Mouse (Mus musculus) layer of hippocampus, adult 18-20 months (tissue): ENCODE measurements at regions not wholly inside any gene's neighbourhood (a gene's known extent, or its start where the extent isn't known, plus 50 kb on each side); places are given as distances from the start of the nearest gene placed in this dataset.

ENCODE experiments used
- DNase-seq, 2 experiments: peaks; one replicate each; pipeline ENCODE4 v3.0.0; 2022; ENCODE audit warnings: low spot score in 2 of 2

DNA sequence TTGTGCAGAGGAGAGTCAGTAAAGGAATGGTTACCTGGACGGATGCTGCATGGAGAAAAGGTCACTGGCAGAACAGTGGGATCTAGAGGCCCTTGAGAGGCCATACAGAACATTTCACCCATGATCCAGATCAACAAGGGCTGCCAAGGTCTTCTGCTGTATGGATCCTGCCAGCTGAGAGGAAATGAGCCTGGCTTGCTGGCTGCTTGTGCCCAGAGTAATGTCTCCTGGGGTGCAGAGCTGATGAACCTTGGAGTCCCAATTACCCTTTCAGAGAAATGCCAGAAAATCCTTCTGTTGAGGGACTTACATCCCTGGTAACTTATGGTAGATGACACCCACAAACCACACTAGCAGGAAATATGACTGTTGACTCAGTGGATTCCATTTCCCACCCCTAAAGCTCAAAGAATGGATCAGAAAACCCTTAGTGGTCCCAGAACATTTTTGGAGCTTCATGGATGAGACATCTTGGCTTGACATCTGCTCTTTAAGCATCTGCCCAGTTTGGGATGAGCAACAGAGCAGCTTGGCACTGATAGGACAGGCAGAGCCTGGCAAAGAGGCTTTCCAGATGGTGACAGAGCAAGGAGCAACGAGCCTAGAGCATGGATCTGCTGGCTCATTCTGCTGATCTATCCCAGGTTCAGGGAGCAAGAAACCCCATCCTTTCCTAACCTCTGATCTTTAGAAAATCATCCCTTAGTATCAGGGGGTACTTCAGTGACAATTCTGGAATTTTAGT is 416.6 kb downstream of the Adra2a start:
- peak in 1 of 2 experiments; percentile 35 for DNase-seq

DNA sequence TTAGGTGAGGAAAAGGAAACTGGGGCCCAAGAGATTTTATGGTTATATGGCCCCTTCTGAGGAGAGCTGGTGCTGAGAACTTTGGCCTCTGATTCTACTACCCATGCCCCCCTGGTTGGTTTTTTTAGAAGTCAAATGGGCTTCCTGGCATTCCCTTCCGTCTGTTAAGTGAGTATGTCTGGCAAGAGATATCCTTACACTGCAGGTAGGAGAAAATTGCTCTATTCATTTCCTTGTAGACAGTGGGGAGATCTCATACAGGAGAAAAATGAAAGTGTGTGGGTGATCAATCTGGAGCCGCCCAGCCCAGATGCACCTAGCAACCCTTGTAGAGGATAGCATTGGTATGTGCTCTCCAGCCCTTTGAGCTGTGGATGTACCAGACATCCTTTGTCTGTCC is 418.5 kb downstream of the Adra2a start:
- DNase-seq, result no peak

DNA sequence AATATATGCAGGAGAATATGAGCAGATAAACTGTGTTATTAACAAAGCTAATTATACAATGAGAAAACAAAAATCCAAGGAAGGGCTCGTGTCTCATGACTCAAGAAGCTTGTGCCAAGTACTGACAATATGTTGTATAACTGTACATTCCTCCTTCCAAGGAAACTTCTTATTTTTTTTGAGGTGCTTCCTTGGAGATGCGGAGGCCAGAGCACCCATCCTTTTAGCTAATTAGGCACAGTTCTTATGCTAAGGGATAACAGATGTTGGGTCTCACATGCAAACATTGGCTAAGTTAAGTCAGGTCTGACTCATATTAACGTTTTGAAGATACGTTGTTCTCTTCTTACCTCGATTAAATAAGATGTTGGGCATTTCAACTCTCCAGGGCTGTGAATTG is 426.1 kb downstream of the Adra2a start:
- peak in 1 of 2 experiments; percentile 26 for DNase-seq

DNA sequence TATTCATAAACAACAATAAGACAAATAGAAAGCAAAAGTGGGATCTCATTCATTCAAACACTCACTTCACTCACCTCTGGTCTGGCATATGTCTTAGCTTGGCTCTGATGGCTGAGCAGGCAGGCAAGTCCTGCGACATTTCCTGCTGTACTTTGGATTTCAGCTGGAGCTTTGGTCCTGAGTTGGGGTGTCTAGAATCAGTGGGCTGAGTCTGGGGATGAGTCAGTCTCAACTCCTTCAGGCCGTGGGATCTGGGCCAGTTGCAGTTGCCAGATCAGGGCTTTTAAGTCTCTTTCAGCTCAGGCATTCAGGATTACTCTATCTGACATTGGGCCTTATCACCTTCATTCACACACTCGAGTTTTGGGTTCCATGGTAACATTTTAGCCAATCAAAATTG is 454.1 kb downstream of the Adra2a start:
- no peak for DNase-seq

DNA sequence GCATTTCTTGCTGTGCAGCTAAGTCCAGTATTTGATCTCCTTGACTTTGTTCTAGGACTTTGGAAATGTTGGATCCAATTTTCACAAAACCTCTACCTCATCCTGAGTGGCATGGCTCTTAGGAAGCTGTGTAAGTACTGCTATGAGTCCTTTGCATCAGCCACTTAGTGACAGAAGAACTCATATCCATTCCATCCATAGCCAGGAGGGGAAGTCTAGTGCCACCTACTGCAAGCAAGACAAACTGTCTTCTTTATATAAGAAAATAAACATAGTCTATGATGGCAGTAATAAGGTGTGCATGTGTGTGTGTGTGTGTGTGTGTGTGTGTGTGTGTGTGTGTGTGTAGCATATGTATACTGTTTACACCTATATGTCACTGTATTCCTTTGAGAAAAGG is 489.9 kb downstream of the Adra2a start:
- DNase-seq, result peak in 1 of 2 experiments; percentile 24

DNA sequence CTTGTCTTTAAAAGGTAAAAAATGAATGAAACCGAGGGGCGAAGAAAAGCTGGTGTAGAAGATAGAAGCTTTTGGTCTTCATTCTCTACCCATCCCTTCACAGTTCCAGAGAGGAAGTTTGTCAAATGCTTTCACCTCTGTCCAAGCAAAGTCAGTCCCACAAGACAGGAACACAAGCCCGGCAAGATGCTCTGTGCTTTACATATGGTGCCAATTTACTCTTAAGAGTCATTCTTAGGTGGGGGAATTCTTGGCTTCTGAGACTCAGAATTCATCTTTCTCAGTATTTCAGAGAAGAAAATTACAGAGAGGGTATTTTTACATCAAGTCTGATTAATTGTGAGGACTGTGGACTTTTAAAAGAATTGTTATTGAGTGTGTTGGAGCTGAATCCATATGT is 511.4 kb downstream of the Adra2a start:
- DNase-seq, result no peak

DNA sequence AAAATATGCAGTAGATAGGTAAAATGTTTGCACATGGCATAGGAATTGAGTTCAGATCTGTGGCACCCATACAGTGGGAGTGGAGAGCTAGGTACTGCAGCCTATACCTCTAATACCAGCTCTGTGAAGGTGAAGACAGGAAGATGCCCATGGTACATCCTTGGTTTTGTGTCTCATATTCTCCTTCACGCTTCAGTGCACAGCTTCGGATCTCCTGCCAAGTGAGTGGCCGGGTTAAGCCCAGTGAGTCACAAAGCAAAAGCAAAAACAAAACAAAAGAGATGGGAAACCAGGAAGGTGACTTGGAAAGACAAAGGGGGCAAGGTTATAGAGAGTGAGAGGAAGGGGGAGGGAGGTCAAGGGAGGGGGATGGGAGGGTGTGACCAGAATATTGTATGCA is 514.0 kb downstream of the Adra2a start:
- no peak for DNase-seq

DNA sequence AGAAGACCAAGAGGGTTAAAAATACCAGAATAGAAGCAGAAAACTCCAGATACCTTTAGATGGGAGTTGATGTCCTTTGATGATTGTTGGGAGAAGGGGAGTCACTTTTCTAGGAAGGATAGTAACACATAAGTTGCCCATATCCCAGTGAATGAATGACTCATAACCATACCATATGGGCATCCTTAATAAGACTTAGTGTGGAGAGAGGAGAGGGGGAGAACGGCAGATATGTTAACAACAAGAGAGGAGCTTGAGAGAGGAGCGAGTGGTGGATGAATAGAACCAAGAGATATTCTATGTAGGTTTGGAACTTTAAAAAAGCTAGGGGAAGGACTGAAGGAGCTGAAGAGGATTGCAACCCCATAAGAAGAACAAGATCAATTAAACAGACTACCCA is 539.6 kb downstream of the Adra2a start:
- DNase-seq, result no peak

DNA sequence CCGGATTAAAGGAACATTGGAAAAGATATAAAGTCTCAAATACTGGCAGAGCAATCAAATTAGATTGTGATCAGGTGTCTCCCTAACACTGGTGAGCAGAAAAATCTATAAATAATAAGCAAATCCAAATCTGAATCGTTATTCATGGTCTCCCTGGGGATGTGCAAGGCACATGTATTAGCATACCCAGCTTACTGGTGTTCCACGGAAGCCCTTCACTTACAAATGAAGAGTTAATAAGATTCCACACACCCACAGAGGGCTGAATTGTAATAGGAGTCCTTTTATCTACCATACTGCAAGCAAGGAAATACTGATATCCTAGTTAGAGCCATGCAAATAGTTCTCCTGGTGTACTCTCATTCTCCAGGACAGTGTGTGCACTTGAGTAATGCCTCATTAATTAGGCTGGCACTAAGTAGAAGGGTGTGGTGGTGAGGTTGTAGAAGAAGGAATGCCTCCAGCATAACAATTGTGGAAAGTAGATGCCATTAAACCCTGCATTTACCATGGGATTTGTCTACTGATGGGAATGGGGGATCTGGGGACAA is 540.8 kb downstream of the Adra2a start:
- DNase-seq, result no peak

DNA sequence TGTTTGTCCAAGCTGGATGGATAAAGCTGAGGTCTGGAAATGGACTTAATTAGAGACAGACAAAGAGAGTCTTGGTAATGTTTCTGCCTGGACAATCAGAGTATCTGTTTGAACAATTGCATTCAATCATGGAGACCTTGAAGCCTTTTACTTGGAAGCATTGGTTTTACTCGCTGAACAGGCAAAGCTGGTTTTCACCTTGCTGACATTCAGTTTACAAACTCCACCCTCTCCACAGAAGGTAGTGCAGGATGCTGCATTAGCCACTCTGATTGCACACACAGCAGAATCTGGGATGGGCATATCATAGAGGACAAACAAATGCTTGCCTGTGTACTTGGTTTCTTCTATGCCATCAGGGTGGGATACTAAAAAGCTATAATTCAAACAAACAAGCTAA is 541.4 kb downstream of the Adra2a start:
- no peak for DNase-seq

DNA sequence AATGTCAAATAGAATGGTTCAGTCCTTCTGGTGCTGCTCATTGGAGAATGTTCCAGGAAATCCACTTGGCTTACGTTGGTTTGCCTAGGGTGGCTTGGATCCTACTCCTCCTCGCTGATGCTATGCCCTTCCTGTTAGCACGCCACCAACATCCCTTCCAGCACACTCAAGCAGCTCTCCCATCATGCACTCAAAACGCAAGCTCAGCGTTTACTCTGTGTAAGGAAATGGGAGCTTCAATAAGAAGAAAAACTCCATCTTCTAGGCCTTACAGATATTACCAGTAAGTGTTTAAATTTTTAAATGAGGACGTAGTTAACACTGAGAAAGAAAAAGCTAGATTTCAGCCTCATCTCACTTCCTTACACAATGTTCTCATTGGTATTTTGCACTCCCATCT is 523.7 kb downstream of the Gpam start:
- DNase-seq, result peak in 1 of 2 experiments; percentile 18

DNA sequence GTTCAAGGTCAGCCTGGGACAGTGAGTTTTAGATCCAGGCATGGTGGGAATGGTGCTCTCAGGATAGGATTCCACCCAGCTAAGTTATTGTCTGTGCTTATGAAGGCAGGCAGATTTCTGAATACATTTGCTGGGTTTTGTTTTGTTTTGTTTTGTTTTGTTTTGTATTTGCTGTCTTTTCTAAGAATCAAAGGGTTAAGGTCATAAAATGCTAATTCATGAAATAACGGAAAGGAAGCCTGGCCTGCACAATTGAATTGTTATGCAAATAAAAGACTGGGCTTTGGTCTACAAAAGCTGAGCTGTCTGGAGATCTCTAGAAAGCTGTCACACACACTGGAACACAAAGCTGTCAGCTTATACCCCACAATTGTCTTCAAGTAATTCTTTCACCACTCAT is 521.7 kb downstream of the Gpam start:
- DNase-seq, result no peak

DNA sequence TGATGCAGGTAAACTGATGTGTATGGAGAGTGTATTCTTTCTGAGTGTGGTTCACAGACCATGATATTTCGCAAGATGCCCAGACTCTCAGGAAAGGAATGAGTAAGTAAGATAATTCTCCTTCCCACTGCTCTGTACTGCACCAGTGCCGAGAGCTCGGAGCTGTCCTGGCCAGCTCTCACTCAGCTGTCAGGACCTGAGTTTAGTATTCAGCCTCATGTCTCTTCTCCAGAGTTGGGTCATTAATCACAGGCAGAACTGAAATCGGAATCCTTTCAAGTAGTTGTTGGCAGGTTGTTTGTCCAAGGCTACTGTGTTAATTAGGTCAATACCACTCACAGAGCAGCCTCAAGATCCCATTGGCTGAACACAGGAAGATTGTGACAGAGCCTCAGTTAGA is 510.1 kb downstream of the Gpam start:
- DNase-seq, result peak in 1 of 2 experiments; percentile 9
